Mouse (Mus musculus) regulatory T cell (primary cell): ENCODE results near the gene Ksr1.

Experiments
- in situ Hi-C: fragments of 300-600 bp; cut with MboI, MseI; formaldehyde crosslinking; loops from one replicate; pipeline ENCODE4 v1.15.1; 2025; ENCODE audit warnings: high pct_unique_total_duplicates

Ksr1 gene

DNA sequence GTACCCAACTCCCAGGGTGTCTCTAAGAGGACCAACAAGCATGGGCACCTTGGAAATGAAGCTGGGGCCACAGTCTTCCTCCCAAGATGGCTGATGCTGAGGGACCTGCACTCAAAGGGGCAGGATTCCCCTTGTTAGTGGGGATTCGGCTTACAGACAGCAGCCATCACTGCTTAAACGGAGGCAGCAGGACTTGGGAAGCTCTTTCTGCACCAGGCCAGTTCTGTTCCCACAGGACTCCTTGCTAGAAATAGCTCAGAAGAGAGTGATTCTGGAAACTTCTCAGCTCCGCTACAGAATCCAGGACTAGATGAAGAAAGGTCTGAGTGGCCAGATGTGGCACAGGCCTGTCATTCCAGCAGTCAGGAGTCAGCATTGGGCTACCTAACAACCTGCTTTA, 19.2 kb downstream of the Ksr1 start:
- in situ Hi-C loops, result no loop called here

DNA sequence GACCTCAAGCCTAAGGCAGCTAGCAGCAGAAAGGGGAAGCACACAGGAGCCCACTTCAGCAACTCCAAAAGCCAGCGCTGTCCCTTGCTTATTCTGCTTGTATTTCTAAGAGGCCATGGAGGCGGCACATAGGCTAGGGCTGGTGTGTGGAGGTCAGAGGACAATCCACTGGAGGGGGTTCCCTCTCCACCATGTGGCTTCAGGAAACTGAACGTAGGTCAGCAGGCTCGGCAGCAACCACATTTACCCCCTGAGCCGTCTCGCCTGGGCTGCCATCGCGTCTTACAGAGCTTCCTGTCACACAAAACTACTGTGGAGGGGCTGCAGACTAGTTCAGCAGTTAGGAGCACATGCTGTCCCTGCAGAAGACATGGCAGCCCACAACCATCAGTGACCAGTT, 20.4 kb downstream of the Ksr1 start:
- in situ Hi-C loops, result no loop called here

DNA sequence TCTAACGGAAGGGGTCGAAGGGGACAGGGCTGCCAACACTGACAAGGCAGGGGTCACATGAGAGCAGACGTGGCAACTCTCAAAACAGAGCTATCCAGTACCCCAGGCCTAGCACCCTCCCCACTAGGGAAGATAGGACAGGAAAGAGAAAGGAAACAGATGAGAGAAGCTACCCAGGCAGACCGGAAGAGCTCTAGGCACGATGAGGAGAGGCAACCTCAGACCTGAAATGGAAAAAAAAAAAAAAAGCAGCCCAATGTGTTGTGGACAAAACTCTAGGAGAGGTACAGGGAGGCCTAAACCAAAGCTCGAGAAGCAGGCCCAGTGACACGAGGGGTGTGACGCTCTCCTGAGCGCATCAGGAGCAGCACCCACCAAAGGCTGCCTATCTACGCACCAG, 23.7 kb downstream of the Ksr1 start:
- in situ Hi-C loops, result no loop called here

DNA sequence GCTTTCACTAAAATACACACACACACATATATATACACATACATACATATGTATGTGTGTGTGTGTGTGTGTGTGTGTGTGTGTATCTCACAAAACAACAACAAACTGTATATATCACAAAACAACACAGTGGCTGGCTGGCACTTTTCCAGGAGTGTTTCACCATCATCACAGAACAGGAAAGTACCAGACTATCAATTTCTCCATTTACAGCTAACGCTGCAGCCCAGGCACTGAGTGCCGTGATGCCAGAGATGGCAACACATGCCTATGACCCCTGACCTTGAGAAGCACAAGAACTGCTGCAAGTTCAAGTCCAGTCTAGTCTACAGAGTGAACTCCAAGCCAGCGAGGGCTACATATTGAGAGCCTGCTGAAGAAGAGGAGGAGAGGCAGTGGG, 26.1 kb downstream of the Ksr1 start:
- in situ Hi-C loops, result no loop called here

DNA sequence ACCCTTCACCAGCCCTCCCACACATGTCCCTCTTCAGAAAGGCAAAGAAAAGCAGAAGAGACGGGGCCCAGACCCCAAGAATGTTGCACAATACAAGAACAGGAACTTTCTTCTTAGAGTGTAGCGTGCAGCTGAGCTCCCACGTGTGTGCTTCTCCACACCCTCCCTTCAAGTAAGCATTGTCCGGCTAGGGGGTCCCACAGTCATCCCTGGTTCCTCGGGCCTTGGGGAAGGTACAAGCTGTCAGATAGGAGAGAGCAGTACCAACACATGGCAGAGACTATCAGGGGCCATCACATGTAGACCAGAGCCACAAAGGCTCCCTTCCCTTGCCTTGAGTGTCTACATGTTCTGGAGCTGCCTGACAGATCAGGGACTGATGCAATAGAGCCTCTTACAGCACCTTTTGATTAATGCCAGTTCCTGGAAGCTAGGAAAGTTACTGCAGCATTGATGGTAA, 27.3 kb downstream of the Ksr1 start:
- in situ Hi-C loops, result no loop called here

DNA sequence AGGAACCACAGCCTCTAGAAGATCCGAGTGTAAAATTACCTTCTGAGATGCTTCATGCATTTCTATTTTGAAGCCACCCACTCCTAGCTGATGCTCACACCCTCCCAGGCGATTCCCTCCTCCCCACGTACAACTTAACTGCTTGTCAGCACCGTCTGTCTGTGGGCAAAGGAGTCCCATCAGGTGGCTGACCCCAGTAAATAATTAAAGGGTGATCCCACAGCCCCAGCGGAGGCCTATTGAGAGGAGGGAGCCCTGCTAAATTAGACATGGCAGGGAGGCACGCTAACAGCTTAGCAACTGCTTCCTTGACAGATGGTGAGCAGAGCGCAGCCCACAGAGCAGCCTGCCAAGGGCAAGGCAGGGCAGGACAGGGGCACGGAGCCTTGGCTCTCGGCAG, 29.5 kb downstream of the Ksr1 start:
- in situ Hi-C loops, result no loop called here

DNA sequence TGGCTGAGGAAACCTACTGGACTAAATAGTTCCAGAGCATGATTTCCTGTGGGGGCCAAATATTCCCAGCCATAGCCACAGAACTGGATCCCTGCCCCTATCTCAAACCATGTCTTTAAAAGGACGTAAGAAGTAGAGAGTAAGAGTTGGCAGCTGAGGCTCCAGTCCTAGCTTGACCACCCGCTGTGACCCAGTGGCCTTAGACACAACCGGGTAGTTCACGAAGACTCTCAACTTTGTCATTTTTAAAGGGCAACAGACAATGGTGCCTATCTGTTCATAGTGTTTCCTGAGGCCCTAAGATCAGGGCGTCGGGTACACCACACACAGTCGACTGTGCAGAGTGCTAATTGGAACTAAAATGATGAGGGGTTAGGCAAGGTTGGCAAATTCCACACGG, 30.5 kb downstream of the Ksr1 start:
- in situ Hi-C loops, result no loop called here

DNA sequence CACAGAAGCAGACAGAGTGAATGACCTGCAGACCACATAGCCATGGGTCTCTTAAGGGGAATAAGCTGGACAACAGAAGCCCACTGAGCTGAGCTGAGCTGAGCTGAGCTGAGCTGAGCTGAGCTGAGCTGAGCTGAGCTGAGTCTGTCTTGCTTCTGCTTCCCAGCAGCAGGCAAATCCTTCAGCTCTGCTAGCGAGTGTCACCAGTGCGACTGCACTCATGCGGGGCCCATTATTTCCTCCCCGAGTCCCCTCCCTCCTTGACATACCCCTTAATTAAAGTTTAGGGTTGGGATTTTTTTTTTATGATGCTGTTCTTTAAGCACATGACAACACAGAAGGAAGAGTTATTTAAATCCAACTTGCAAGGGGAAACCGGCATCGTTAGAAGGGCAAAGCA, 32.1 kb downstream of the Ksr1 start:
- in situ Hi-C loops, result no loop called here

DNA sequence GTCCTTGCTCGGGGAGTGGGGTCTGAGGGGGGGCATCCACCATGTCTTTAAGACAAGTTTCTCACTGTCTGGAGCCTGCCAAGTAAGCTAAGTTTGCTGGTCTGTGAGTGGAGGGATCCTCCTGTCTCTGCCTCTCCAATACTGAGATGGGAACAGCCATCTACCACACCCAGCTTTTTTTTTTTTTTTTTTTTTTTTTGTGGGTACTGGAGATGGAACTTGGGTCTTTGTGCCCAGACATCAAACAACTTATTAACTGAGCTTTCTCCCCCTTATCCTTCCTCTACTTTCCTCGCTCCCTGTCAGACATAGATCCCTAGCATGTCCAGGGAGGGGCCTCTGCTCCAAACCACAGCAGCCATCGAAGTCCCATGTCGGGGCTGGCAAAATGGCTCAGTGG, 32.8 kb downstream of the Ksr1 start:
- in situ Hi-C loops, result no loop called here

DNA sequence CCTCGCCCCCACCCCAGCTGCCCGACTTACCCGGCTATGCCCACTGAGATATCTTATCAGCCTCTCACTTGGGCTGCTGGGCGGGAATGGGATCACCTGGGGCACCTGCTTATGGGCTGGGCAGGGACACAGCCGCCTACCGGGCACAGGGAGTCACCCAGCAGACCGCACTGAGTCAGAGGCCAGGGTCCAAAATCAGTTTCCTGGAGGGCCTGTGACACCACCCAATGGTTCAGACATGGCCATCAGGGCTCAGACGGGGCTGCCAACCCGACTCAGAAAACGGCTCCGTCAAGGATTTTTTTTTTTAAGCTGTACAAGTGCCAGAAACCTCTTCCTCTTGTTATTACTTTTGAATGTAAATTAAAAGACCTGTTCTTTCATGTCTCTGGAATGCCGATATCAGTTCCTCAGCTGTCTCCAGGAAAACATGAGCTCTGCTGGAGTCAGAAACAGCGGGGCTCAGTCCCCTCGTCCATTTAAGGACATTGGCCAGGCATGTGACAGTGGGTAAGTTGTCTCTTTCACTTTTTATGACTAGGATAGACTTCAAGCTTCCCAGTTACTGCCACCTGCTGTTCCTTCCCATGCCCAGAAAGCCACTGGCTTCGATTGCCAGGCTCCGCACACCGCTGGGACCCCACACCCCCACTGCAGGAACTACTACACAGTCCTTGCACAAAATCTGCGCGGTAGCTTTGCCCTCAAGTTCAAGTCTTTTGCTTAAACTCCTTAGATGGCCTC, 33.5 kb downstream of the Ksr1 start:
- in situ Hi-C loops, result no loop called here

DNA sequence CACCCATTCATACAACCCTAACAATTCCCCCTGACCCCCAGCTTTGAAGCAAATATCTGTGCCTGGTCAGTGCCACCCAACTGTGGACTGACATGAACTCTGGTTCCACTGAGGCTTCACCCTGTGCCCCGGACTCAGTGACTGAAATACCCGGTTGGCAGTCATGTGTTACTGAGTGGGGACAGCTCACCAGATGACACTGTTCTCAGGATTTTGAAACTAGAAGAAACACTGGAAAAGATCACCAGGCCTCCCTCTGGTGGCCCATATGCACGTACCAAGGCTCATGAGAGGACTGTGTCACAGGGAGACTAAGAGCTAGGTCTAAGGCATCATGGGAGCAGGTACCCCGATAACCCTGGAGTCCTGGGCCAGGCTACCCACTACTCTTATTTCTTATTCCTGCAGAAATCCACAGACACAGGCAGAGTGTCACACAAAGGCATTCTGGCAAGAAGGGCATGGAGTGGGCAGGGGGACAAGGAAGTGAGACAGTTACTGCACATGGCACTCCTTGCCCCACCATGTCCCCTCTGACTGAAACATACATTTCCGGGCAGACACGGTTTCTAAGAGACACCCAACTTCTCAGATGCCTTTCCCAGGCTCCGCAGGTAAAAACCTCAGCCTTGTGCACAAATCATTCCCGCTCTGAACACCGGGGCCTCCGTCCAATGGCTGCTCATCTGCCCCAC, 34.2 kb downstream of the Ksr1 start:
- in situ Hi-C loops, result no loop called here

DNA sequence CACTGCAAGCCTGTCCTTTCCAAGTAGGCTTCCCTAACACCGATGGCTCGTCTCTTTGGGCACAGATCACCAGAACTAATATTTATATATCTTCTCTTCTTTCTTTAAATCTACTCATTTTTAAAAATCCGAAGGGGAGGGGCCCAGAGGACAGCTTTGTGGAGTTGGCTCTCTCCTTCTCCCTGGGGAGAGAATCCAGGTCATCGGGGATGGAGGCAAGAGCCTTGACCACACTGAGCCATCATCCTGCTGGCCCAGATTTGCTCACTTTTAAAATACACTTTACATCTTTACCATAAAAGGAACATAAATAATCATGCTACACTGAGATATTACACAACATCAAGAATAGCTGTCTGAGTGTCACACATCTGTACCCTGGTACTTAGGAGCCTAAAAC, 35.8 kb downstream of the Ksr1 start:
- in situ Hi-C loops, result no loop called here

DNA sequence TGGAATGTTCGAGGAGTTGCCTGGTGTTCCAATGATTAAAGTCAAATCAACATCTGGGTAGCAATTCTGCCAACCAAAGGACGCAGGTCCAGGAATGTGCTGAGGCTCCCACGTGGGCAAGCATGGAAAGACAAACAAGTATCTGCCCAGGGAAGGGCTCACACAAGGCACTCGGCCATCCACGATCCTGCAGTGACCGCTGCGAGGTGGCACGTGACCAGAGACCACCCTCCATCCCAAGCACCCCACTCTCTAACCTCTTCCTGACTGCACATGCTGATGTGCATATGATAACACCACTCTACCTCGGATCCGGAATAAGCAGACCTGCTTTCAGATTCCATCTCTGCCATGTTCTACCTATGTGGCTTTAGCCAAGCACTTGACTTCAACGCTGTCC, 38.3 kb downstream of the Ksr1 start:
- in situ Hi-C loops, result no loop called here

DNA sequence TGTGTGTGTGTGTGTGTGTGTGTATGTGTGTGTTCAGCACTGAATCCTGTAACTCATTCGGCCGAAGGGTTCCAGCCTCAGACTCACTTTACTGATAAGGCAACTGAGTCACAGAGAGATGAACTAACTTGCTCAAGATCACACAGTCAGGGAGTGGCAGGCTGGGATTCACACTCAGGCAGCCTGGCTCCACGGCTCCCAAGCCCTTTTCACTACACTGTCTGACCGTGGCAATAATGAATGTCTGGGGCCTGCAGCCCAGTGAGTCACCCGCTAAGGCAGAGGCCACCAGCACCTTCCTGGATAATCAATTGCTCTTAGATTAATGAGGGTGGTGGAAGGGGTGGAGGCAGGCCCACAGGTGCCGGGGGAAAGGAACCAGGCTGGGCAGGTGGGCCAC, 41.2 kb downstream of the Ksr1 start:
- in situ Hi-C loops, result loop anchor here (5.0 kb wide), 2 partner anchors 73 to 87 kb away; no protein-coding TSS in a partner anchor

DNA sequence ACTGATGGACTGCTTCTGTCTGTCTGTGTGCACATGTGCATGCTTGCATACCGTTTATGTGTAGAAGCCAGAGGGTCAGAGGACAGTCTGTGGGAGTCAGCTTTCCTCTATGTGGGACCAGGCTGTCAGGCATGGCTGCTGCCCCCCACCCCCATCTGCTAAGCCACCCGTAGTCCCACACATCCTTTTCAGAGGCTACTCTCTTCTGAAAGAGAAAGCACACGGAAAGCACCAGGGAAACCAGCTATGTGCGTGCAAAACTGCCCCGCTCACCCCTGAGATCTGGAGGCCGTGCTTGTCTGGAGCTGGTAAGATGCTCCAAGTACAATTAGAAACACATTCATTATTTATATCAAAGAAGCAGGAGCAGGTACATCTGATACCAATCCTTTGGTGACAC, 41.7 kb downstream of the Ksr1 start:
- in situ Hi-C loops, result loop anchor here (5.0 kb wide), 2 partner anchors 72 to 88 kb away; no protein-coding TSS in a partner anchor

DNA sequence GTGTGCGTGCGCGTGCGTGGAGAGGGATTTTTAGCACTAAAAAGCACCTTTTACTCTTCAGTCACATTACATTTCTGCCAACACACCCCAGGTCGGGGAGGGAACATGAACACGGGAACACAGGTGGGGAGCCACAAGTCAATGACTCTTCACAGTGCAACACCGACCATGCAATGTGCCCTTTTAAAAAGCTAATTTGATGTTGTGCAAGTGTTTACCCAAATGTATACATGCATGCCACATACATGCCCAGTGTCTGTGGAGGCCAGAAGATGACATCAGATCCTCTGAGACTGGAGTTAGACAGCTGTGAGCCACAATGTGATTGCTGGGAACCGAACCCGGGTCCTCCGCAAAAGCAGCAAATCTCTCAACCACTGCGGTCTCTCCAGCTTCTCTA, 42.1 kb downstream of the Ksr1 start:
- in situ Hi-C loops, result loop anchor here (5.0 kb wide), 2 partner anchors 72 to 88 kb away; no protein-coding TSS in a partner anchor

DNA sequence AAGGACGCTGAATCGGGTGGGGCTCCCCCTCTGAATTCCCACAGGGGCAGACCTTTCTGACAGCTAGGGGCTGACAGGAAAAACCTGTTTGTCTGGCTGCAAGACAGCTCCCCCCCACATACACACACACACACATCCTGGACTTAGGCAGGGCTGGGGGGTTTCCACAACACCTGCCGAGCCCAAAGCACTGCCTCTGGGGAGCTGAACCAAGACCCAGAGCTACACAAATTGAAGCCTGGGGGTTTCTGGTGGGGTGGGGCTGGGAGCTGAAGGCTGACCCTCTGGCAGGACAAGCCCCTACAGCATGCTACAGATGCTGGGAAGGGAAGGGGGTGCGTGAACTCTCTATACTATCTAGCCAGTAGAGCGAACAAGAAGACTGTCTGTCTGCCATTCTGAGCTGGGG, 42.7 kb downstream of the Ksr1 start:
- in situ Hi-C loops, result loop anchor here (5.0 kb wide), 2 partner anchors 71 to 89 kb away; no protein-coding TSS in a partner anchor

DNA sequence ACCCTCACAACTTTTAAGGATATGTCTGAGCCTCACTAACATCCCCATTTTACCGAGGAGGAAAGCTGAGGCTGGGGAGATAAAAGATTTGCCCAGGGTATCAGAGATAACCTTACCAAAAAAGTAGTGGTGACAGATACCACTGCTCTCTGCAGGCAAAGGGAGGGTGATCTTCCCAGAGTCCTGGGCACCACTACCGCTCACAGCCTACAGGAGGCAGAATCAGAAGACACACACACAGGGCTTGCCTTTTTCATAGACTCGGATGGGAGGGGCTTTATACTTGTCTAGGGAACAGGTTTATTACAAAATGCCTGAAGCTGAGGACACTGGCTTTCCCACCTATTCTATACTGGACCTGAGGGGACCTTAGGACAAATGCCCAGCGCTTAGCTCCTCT, 43.9 kb downstream of the Ksr1 start:
- in situ Hi-C loops, result loop anchor here (5.0 kb wide), 2 partner anchors 70 to 90 kb away; no protein-coding TSS in a partner anchor

DNA sequence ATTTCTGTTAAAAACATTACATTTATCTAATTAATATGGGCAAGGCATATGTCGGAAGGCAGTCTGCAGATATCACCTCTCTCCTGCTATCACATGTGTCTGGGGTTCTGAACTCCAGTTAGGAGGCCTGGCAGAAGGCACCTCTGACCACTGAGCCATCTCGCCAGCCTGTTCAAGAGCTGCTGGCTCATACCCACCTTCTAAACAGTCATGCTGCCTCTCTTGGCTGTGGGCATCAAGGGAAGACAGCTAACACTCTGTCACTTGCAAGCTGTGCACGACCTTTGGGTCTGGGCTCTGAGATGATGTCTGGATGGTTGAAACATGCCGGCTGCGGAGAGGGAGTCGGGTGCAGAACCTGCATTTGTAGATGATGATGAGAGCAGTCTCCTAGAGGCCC, 44.6 kb downstream of the Ksr1 start:
- in situ Hi-C loops, result loop anchor here (5.0 kb wide), 2 partner anchors 69 to 91 kb away; no protein-coding TSS in a partner anchor

DNA sequence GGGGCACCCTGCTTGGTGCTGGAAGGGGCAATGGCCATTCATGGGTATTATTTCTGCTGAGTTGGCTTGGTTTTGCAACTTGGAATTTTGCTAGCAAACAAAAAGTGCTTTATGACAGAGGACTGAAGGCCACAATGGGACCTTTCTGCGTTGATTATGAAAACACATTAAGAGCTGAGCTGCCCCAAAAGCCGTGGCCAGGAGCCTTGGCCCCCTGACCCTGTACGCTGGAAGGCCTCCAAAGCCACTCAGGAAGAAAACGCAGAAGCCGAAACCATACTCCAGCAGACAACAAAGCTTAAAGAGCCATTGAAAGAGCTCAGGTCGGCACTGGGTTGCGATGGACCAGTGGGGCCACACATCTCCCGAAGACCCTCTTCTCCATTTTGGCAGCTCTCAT, 47.2 kb downstream of the Ksr1 start:
- in situ Hi-C loops, result no loop called here

DNA sequence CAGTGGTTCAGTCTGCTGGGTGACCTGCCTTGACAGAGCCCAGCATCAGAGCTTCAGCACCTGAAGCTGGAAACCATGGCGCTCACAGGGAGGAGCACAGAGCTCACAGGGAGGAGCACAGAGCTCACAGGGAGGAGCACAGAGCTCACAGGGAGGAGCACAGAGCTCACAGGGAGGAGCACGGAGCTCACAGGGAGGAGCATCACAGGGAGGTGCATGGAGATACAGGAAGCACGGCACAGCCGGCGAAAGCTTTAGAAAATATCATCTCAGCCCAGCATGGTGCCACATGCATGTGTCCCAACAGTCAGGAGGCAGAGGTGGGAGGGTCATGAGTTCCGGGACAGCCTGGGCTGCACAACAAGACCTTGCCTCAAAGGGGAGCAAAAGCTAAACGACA, 48.5 kb downstream of the Ksr1 start:
- in situ Hi-C loops, result no loop called here

DNA sequence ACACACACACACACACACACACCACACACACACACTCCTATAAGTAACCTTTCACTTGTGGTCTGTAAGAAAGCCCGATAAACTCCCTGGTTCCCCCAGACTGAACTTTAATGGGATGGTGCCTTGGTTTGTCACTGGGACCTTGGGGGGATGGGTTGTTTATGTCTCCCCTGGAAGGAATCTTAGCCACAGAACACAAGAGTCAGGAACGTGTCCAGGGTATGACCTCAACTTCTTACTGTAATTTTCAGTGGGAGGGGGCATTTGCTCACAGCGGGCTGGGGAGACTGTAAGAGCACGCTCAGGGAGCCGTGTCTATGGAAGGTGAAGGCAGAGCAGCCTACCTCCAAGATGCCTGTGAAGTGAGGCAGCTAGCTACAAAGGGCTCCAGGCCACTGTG, 49.5 kb downstream of the Ksr1 start:
- in situ Hi-C loops, result no loop called here

DNA sequence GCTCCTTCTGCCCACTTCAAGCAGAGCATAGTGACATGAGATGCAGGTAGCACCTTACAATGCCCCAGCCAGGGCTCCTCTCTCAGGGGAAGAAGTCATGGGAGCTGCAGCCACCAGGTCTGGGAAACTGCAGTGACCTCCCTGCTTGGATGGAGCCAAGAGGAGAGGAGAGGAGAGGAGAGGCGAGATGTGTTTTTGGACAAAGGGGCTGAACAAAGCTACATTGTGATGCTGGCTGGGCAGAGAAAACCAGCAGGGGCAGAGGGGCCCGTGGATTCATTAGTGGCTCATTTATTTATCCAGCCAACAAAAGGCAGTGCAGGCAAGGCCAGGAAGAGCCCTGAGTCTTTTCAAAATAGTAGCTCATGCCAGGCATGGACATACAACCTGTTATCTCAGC, 50.5 kb downstream of the Ksr1 start:
- in situ Hi-C loops, result no loop called here
